Mouse (Mus musculus): ENCODE measurements at regions not wholly inside any gene's neighbourhood (a gene's known extent, or its start where the extent isn't known, plus 50 kb on each side); places are given as distances from the start of the nearest gene placed in this dataset.

- TF ChIP-seq CTCF (IDR thresholded peaks at IDR 0.05; ENCODE audit: low read depth) (no peak), EP300 (IDR thresholded peaks at IDR 0.05; ENCODE audit: low read depth) (no peak)
These were observed 721.1 kb downstream of the Nr2f2 start for GRCm38 (mm10) chr7:69645449-69645848.
